Comparison of ENCODE assay signal across 21 mouse cellular contexts in the genomic region with DNA sequence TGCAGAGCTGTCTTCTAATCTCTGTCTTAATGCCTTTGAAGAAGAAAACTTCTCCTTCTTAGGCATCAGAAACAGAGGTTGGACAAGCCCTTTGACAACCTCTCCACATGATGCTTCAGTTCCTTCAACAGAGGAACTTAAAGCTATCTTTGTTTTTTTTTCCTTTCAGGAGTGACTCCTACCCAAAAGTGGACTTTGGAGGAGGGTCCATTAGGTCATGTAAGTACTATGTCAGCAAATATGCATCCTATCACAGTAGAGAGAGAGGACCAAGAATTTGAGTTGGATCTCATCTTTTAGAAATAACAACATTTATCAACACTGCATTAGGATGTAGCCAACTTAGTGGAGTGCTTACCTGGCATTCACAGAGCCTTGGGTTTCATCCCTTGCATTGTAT.
"Had no signal": no experiment of that assay in that cellular context is flagged by ENCODE, and none has a peak within 500 bp of the region (broad histone marks: within the 10 kb centered on the region; RNA-seq: fewer than 3 reads in every experiment).

No protein-coding gene starts in this region.

- H3K4me3 ChIP-seq: lung, embryonic 15.5 days; midbrain, embryonic 10.5 days; midbrain, embryonic 12.5 days; myocyte; neural tube, embryonic 13.5 days; neural tube, embryonic 15.5 days; stomach, embryonic 15.5 days had no signal

- H3K27ac ChIP-seq: lung, embryonic 15.5 days; midbrain, embryonic 10.5 days; midbrain, embryonic 12.5 days; neural tube, embryonic 13.5 days; neural tube, embryonic 15.5 days; stomach, embryonic 15.5 days had no signal

- H3K36me3 ChIP-seq: lung, embryonic 15.5 days; midbrain, embryonic 12.5 days; neural tube, embryonic 13.5 days; neural tube, embryonic 15.5 days; stomach, embryonic 15.5 days had no signal

- H3K4me2 ChIP-seq: lung, embryonic 15.5 days; midbrain, embryonic 12.5 days; neural tube, embryonic 13.5 days; neural tube, embryonic 15.5 days; stomach, embryonic 15.5 days had no signal

- ATAC-seq: liver, postnatal 0 days; lung, postnatal 0 days; midbrain, embryonic 16.5 days had no signal

- H3K4me1 ChIP-seq: midbrain, embryonic 10.5 days; midbrain, embryonic 12.5 days; stomach, embryonic 15.5 days had no signal

- DNase-seq: liver, postnatal 0 days; lung, adult 2 months; lung, postnatal 14 days; lung, postnatal 36 days; midbrain, embryonic 14.5 days; retina, postnatal 1 day; right cerebral cortex, adult 18-20 months; right cerebral cortex, postnatal 25 days; right cerebral cortex, postnatal 4 days; thymus, adult 18-20 months; thymus, postnatal 14 days; thymus, postnatal 36 days had no signal

- H3K9ac ChIP-seq: liver, postnatal 0 days; lung, embryonic 15.5 days; midbrain, embryonic 12.5 days; neural tube, embryonic 13.5 days; neural tube, embryonic 15.5 days; stomach, embryonic 15.5 days had no signal

- H3K27me3 ChIP-seq: lung, embryonic 15.5 days; midbrain, embryonic 12.5 days; neural tube, embryonic 13.5 days; neural tube, embryonic 15.5 days; stomach, embryonic 15.5 days had no signal

- H3K9me3 ChIP-seq: lung, embryonic 15.5 days; midbrain, embryonic 10.5 days; midbrain, embryonic 12.5 days; neural tube, embryonic 13.5 days; neural tube, embryonic 15.5 days; stomach, embryonic 15.5 days had no signal
